Mouse (Mus musculus) lung, postnatal 36 days (tissue): ENCODE data around the gene Ssbp2.

Experiments used
- DNase-seq: peaks from one replicate; pipeline ENCODE4 v3.0.0; 2022; ENCODE audit warnings: mixed read lengths

The Ssbp2 gene

GRCm38 (mm10) chr13:91636814-91637213 lies 176.7 kb downstream of the Ssbp2 start:
- DNase-seq = peak; percentile 93

GRCm38 (mm10) chr13:91638836-91639235 lies 178.8 kb downstream of the Ssbp2 start:
- DNase-seq = no peak

GRCm38 (mm10) chr13:91640219-91640618 lies 180.1 kb downstream of the Ssbp2 start:
- peak; percentile 12 for DNase-seq

GRCm38 (mm10) chr13:91648240-91648639 lies 188.2 kb downstream of the Ssbp2 start:
- DNase-seq = peak; percentile 9

GRCm38 (mm10) chr13:91649926-91650325 lies 189.8 kb downstream of the Ssbp2 start:
- DNase-seq = no peak

- DNase-seq = no peak
These were observed 201.1 kb downstream of the Ssbp2 start for GRCm38 (mm10) chr13:91661068-91661795.

GRCm38 (mm10) chr13:91662751-91663150 lies 202.7 kb downstream of the Ssbp2 start:
- no peak for DNase-seq

GRCm38 (mm10) chr13:91673241-91673640 lies 213.2 kb downstream of the Ssbp2 start:
- DNase-seq = no peak

GRCm38 (mm10) chr13:91680764-91681437 lies 220.8 kb downstream of the Ssbp2 start:
- no peak for DNase-seq

- no peak for DNase-seq
These were observed 221.4 kb downstream of the Ssbp2 start for GRCm38 (mm10) chr13:91681474-91681873.

GRCm38 (mm10) chr13:91690118-91690517 lies 230.0 kb downstream of the Ssbp2 start:
- no peak for DNase-seq

- DNase-seq = no peak
These were observed 233.5 kb downstream of the Ssbp2 start for GRCm38 (mm10) chr13:91693615-91694014.

GRCm38 (mm10) chr13:91695406-91695805 lies 235.3 kb downstream of the Ssbp2 start:
- DNase-seq = no peak

GRCm38 (mm10) chr13:91696109-91696645 lies 236.1 kb downstream of the Ssbp2 start:
- no peak for DNase-seq

GRCm38 (mm10) chr13:91697011-91697410 lies 236.9 kb downstream of the Ssbp2 start:
- peak; percentile 62 for DNase-seq

- peak; percentile 11 for DNase-seq
These were observed 242.3 kb downstream of the Ssbp2 start for GRCm38 (mm10) chr13:91702337-91702736.

- no peak for DNase-seq
These were observed 259.4 kb downstream of the Ssbp2 start for GRCm38 (mm10) chr13:91719487-91719886.

- DNase-seq = peak; percentile 18
These were observed 263.1 kb downstream of the Ssbp2 start for GRCm38 (mm10) chr13:91723108-91723735.

GRCm38 (mm10) chr13:91723736-91724119 lies 263.6 kb downstream of the Ssbp2 start:
- DNase-seq = no peak

GRCm38 (mm10) chr13:91724211-91724610 lies 264.1 kb downstream of the Ssbp2 start:
- DNase-seq = no peak

GRCm38 (mm10) chr13:91725130-91725529 lies 265.0 kb downstream of the Ssbp2 start:
- DNase-seq = no peak

GRCm38 (mm10) chr13:91727899-91728298 lies 267.8 kb downstream of the Ssbp2 start:
- no peak for DNase-seq

- no peak for DNase-seq
These were observed 277.1 kb downstream of the Ssbp2 start for GRCm38 (mm10) chr13:91737191-91737590.

- no peak for DNase-seq
These were observed 280.8 kb downstream of the Ssbp2 start for GRCm38 (mm10) chr13:91740851-91741250.
